Mouse (Mus musculus): Measurements from ENCODE around the gene Chodl.

DNA sequence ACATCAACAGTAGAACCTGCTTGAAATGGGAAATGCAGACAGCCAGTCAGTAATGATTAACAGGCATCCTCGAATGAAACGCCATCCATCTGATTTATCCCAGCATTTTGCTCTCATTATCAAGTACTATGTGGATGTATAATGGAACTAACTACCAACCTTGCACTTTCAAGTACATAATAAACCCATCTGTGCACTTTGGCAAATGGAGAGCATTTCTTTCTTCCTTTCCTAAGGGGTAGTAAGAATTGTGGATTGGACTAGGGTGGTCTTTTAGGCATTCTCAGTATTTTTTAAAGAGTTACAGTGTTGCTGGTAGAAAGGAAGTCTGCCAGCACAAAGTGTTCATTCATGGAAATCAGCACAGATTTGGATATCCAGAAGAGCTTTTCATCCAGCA is 26.7 kb downstream of the Chodl start:
- no peak for TF ChIP-seq CTCF (IDR thresholded peaks at IDR 0.05; ENCODE audit: insufficient read depth, low read length)
- no peak for TF ChIP-seq POLR2A (IDR thresholded peaks at IDR 0.05; ENCODE audit: borderline replicate concordance, extremely low read depth, low read depth, low read length)

All from lung, adult 2 months (tissue).